Mouse (Mus musculus): Measurements from ENCODE around the gene Mis18a. TPM values are rescaled to one million over a fixed set of nuclear protein-coding genes. Genes with fewer than 3 reads are reported as not detected.

Gene Mis18a
- polyA plus RNA-seq, 1 experiment: 4.6 TPM

DNA sequence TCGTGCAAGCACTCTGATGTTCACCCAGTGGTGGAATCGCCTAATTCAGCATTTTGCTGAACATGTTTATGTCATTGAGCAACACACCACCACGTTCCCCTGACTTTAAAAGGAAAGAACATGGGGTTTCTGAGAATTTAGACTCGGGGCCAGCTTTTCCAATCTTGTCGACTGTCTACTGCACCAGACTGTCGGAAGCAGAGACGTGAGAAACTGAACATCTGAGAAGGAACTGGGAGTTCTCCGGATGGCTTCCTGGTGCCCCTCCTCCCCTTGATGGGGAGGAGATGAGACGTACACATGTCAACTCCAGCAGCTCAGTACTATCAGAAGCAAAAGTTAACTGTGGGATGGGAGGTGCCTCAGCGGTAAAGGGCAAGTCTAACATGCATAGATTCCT lies 32.1 kb downstream of the Mis18a start:
- Histone ChIP-seq H3K27me3 (ENCODE audit: control insufficient read depth, insufficient read depth, insufficient read length) (peaks cover 7% of the 10 kb centered on the region), H3K4me2 (ENCODE audit: low read depth) (no peak overlapping the region), H3K4me3 (no peak overlapping the region), H3ac (ENCODE audit: control insufficient read depth, insufficient read length) (no peak overlapping the region), H3K79me2 (ENCODE audit: control insufficient read depth, insufficient read depth) (no peaks in the 10 kb centered on the region), H3K36me3 (ENCODE audit: control insufficient read depth, insufficient read depth) (no peaks in the 10 kb centered on the region)
- TF ChIP-seq MYOD1 (IDR thresholded peaks at IDR 0.05; ENCODE audit: control insufficient read depth in 1 of 3, insufficient read length in 2 of 3, low read depth in 2 of 3) (no peak), POLR2A (IDR thresholded peaks at IDR 0.05; ENCODE audit: insufficient read length, low read depth) (no peak), SRF (IDR thresholded peaks at IDR 0.05; ENCODE audit: control insufficient read depth, insufficient read length, low read depth) (no peak), USF1 (IDR thresholded peaks at IDR 0.05; ENCODE audit: low read depth) (no peak), TCF12 (IDR thresholded peaks at IDR 0.05; ENCODE audit: insufficient read depth, poor library complexity, severe bottlenecking) (no peak), E2F4 (IDR thresholded peaks at IDR 0.05; ENCODE audit: insufficient read depth) (no peak), MAX (IDR thresholded peaks at IDR 0.05; ENCODE audit: low read depth) (no peak), TCF3 (IDR thresholded peaks at IDR 0.05; ENCODE audit: insufficient read length, low read depth) (no peak), CEBPB (IDR thresholded peaks at IDR 0.05; ENCODE audit: insufficient read depth, poor library complexity, severe bottlenecking) (no peak), POLR2AphosphoS2 (IDR thresholded peaks at IDR 0.05; ENCODE audit: insufficient read length, low read depth) (no peak), MYOG (IDR thresholded peaks at IDR 0.05; ENCODE audit: control insufficient read depth in 1 of 3, insufficient read depth in 1 of 3, insufficient read length in 2 of 3, low read depth in 2 of 3) (no peak), REST (IDR thresholded peaks at IDR 0.05; ENCODE audit: insufficient read depth, insufficient read length) (no peak)

DNA sequence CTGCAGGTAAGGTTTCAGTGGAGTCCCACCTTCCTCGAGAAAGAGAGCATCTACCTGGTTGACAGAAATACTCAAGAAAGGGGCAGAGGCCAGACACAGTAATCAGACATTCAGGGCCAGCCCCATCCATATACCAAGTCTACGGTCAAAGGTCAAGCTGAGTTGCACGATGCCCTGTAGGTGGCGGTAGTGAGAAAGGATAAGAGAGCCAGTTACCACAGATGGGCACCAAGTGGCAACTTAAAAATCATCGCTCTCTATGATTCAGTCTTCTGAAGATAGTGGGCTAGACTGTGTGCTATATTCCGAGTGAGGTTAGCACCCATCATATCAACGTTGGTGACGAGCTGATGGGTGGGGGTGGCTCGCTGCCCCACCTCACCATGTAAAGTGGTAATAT lies 32.5 kb downstream of the Mis18a start:
- TF ChIP-seq USF1 (IDR thresholded peaks at IDR 0.05; ENCODE audit: low read depth) (no peak), MAX (IDR thresholded peaks at IDR 0.05; ENCODE audit: low read depth) (no peak), SRF (IDR thresholded peaks at IDR 0.05; ENCODE audit: control insufficient read depth, insufficient read length, low read depth) (no peak)
- Histone ChIP-seq H3K27me3 (ENCODE audit: control insufficient read depth, insufficient read depth, insufficient read length) (peaks cover 7% of the 10 kb centered on the region), H3K4me3 (no peak overlapping the region), H3K4me2 (ENCODE audit: low read depth) (no peak overlapping the region), H3ac (ENCODE audit: control insufficient read depth, insufficient read length) (no peak overlapping the region), H3K36me3 (ENCODE audit: control insufficient read depth, insufficient read depth) (no peaks in the 10 kb centered on the region), H3K79me2 (ENCODE audit: control insufficient read depth, insufficient read depth) (no peaks in the 10 kb centered on the region)

DNA sequence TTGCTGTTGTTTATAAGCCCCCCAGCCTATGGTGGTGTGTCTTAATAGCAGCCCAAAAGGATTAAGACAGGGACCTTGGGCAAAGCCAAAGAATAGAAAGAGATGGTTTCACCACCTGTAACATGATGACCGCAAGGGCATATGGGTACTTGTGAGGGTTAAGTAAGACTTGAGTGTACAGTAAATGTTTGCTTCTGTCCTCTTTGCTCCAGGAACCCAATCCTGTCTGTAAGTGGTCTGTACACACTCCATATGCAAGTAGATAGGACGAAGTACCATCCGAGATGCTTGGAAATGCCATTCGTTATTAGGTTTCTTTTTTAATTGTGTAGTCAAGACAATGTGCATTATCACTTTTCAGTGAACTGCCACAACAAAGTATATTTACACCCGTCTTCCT lies 33.6 kb downstream of the Mis18a start:
- Histone ChIP-seq H3K27me3 (ENCODE audit: control insufficient read depth, insufficient read depth, insufficient read length) (peaks cover 6% of the 10 kb centered on the region), H3K79me2 (ENCODE audit: control insufficient read depth, insufficient read depth) (no peaks in the 10 kb centered on the region), H3K4me3 (no peak overlapping the region), H3ac (ENCODE audit: control insufficient read depth, insufficient read length) (no peak overlapping the region), H3K4me2 (ENCODE audit: low read depth) (no peak overlapping the region), H3K36me3 (ENCODE audit: control insufficient read depth, insufficient read depth) (no peaks in the 10 kb centered on the region)
- no peak for TF ChIP-seq SRF (IDR thresholded peaks at IDR 0.05; ENCODE audit: control insufficient read depth, insufficient read length, low read depth)
- no peak for TF ChIP-seq MAX (IDR thresholded peaks at IDR 0.05; ENCODE audit: low read depth)

DNA sequence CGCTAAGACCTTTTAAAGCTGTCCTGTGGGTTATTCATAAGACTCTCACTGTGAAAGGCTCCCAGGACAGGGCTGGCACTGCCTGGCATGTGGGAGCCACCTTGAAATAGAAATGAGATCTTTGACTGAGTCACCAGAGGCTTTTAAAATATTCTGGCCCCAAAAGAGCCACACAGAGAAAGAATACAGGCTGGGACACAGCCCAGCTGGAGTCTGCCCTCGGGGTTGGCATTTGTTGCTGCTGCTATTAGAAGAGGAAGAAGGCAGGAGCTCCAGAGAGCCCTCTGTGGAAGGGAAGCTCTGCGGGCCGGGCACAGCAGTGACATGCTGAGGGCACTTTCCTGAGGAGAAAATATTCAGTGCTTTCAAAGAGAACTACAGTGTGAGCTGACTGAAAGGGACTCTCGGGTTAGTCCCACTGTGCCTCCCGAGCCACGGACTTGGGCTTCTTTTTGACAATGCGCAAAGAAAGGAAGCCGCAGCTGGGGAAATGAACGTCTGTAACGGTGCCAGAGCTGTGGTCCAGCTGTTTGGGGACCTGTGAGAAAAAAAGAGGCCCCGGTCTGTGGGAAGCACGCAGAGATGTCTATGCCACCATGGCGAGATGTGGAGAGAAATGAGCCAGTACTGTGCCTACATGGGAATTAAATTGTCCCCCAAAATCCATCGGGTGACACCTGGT lies 34.4 kb downstream of the Mis18a start:
- no peak overlapping the region for H3K4me3 ChIP-seq
- peak overlapping the region; percentile 61 for H3K4me2 ChIP-seq (ENCODE audit: low read depth)
- no peak overlapping the region for H3ac ChIP-seq (ENCODE audit: control insufficient read depth, insufficient read length)
- H3K27me3 ChIP-seq (ENCODE audit: control insufficient read depth, insufficient read depth, insufficient read length): peaks cover 1% of the 10 kb centered on the region
- H3K36me3 ChIP-seq (ENCODE audit: control insufficient read depth, insufficient read depth): no peaks in the 10 kb centered on the region
- TF ChIP-seq POLR2AphosphoS2 (IDR thresholded peaks at IDR 0.05; ENCODE audit: insufficient read length, low read depth) (no peak), SRF (IDR thresholded peaks at IDR 0.05; ENCODE audit: control insufficient read depth, insufficient read length, low read depth) (no peak), MAX (IDR thresholded peaks at IDR 0.05; ENCODE audit: low read depth) (no peak), E2F4 (IDR thresholded peaks at IDR 0.05; ENCODE audit: insufficient read depth) (no peak), TCF12 (IDR thresholded peaks at IDR 0.05; ENCODE audit: insufficient read depth, poor library complexity, severe bottlenecking) (no peak), USF1 (IDR thresholded peaks at IDR 0.05; ENCODE audit: low read depth) (no peak), CEBPB (IDR thresholded peaks at IDR 0.05; ENCODE audit: insufficient read depth, poor library complexity, severe bottlenecking) (no peak), MYOG (IDR thresholded peaks at IDR 0.05; ENCODE audit: control insufficient read depth in 1 of 3, insufficient read depth in 1 of 3, insufficient read length in 2 of 3, low read depth in 2 of 3) (no peak), TCF3 (IDR thresholded peaks at IDR 0.05; ENCODE audit: insufficient read length, low read depth) (no peak), MYOD1 (IDR thresholded peaks at IDR 0.05; ENCODE audit: control insufficient read depth in 1 of 3, insufficient read length in 2 of 3, low read depth in 2 of 3) (no peak)
- H3K79me2 ChIP-seq (ENCODE audit: control insufficient read depth, insufficient read depth): no peaks in the 10 kb centered on the region

DNA sequence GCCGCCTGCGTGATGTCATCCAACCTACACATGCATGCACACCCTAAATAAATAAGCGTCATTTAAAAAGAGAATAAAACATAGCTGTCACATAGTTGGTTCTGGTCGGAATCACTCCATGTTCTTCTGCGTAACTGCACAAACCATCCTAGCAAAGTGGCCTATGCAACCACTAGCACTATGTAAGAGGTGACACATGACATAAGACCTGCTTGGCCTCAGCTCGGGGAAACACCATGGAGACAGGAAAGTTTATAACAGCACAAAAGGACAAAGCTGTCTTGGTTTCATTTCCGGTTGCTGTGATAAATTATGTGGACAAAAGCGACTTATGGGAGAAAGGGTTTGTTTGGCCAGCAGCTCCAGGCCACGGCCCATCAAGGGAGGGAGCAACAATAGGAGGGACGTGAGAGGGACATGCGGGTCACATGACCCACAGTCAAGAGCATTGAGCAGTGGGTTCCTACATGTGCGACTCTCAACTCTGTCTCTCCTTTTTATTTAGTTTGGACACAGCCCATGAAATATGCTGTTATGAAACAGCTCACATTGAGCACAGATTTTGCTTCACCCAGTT lies 39.4 kb downstream of the Mis18a start:
- Histone ChIP-seq H3K79me2 (ENCODE audit: control insufficient read depth, insufficient read depth) (no peaks in the 10 kb centered on the region), H3K4me3 (no peak overlapping the region), H3K36me3 (ENCODE audit: control insufficient read depth, insufficient read depth) (no peaks in the 10 kb centered on the region), H3K27me3 (ENCODE audit: control insufficient read depth, insufficient read depth, insufficient read length) (peaks cover 14% of the 10 kb centered on the region), H3ac (ENCODE audit: control insufficient read depth, insufficient read length) (no peak overlapping the region), H3K4me2 (ENCODE audit: low read depth) (no peak overlapping the region)
- TF ChIP-seq REST (IDR thresholded peaks at IDR 0.05; ENCODE audit: insufficient read depth, insufficient read length): no peak
- no peak for TF ChIP-seq TCF3 (IDR thresholded peaks at IDR 0.05; ENCODE audit: insufficient read length, low read depth)
- no peak for TF ChIP-seq E2F4 (IDR thresholded peaks at IDR 0.05; ENCODE audit: insufficient read depth)
- no peak for TF ChIP-seq MYOG (IDR thresholded peaks at IDR 0.05; ENCODE audit: control insufficient read depth in 1 of 3, insufficient read depth in 1 of 3, insufficient read length in 2 of 3, low read depth in 2 of 3)
- TF ChIP-seq POLR2AphosphoS2 (IDR thresholded peaks at IDR 0.05; ENCODE audit: insufficient read length, low read depth): no peak
- no peak for TF ChIP-seq USF1 (IDR thresholded peaks at IDR 0.05; ENCODE audit: low read depth)
- TF ChIP-seq MAX (IDR thresholded peaks at IDR 0.05; ENCODE audit: low read depth): no peak
- TF ChIP-seq SRF (IDR thresholded peaks at IDR 0.05; ENCODE audit: control insufficient read depth, insufficient read length, low read depth): no peak
- TF ChIP-seq POLR2A (IDR thresholded peaks at IDR 0.05; ENCODE audit: insufficient read length, low read depth): no peak
- TF ChIP-seq MYOD1 (IDR thresholded peaks at IDR 0.05; ENCODE audit: control insufficient read depth in 1 of 3, insufficient read length in 2 of 3, low read depth in 2 of 3): no peak
- no peak for TF ChIP-seq TCF12 (IDR thresholded peaks at IDR 0.05; ENCODE audit: insufficient read depth, poor library complexity, severe bottlenecking)
- no peak for TF ChIP-seq CEBPB (IDR thresholded peaks at IDR 0.05; ENCODE audit: insufficient read depth, poor library complexity, severe bottlenecking)

Measured in myocyte (in vitro differentiated cells).